Mouse (Mus musculus) heart, postnatal 0 days (tissue): Measurements from ENCODE around the gene Card11.

Experiments used
- CTCF ChIP-seq: IDR thresholded peaks from 2 replicates; pipeline ENCODE4 v1.5.1; 2016; ENCODE audit warnings: antibody characterized with exemption, control low read depth, low read depth
- EP300 ChIP-seq: IDR thresholded peaks from 2 replicates; pipeline ENCODE4 v1.6.1; 2016; ENCODE audit warnings: antibody characterized with exemption, low read depth

DNA sequence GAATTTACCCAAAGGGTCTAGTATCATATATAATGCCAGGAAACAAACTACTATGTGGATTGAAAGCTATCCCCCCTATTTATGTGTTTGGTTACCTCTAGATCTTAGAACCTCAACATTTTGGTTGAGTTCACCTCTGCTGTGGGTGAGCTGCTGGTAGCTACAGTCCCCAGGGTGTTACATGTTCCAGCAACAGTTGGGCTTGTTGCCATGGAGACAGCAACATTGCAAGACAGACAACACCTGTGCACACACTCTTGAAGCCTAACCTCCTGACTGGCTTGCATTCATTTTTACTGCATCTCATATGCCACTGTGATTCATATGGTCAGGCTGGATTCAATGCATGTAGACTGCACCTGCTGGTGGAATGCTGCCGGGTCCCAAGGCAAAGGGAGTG is 32.6 kb upstream of the Card11 start:
- TF ChIP-seq CTCF (no peak), EP300 (no peak)
